Mouse (Mus musculus) intestine, embryonic 15.5 days (tissue): ENCODE results near the gene Elovl5. TPM values are rescaled to one million over a fixed set of nuclear protein-coding genes. Genes with fewer than 3 reads are reported as not detected.

Experiments used
- polyA plus RNA-seq: library from polyadenylated mRNA; unstranded; fragments of >200 nt; fragmentation: Nextera tagmentation; extraction: Ambion mirVana; gene quantifications from 2 replicates; pipeline ENCODE4 v1.2.1, GENCODE M21; 2015

The Elovl5 gene
- polyA plus RNA-seq, 1 experiment from 2014 or later: 76.9 TPM

Other genes starting within 250 kb of the Elovl5 start
- 13.0 and 13.5 TPM in 2 replicates for gene Gclc, start 162.8 kb upstream of the Elovl5 start, polyA plus RNA-seq
- not detected in 2 replicates for gene Gcm1, start 134.6 kb downstream of the Elovl5 start, polyA plus RNA-seq
- 40.9 and 41.2 TPM in 2 replicates for gene Fbxo9, start 191.7 kb downstream of the Elovl5 start, polyA plus RNA-seq
- 25.7 and 26.3 TPM in 2 replicates for gene Ick, start 191.8 kb downstream of the Elovl5 start, polyA plus RNA-seq